Mouse (Mus musculus): Measurements from ENCODE around the gene Lsr.

DNA sequence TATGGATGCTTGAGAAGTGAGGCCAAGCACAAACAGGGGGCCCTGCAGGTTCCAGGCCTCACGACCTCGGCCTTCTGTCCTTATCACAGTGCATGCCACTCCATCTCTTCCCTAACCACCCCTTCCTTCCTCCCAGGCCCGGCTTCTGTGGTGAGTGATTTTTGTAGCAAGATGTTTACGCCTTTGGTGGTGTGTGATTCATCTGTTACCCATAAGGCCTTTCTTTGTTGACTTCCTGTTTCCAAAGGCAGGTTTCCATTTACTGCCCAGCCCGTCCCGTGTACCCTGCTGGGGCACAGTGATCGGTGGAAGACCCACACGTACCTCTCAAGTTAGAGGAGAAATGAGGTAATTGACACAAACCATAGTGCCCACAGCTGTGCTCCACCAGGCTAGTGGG, 29.4 kb upstream of the Lsr start:
- TF ChIP-seq POLR2A (IDR thresholded peaks at IDR 0.05; ENCODE audit: control insufficient read depth, low read depth, low read length) (no peak), CTCF (IDR thresholded peaks at IDR 0.05; ENCODE audit: control insufficient read depth, insufficient read depth, insufficient replicate concordance, low read depth, low read length) (no peak)
